Mouse (Mus musculus) C2C12 (cell line): ENCODE results near the gene Paxbp1. TPM values are rescaled to one million over a fixed set of nuclear protein-coding genes. Genes with fewer than 3 reads are reported as not detected.

Experiments used
- H3K27me3 ChIP-seq: one replicate; pipeline ENCODE4 v1.6.1; 2011; ENCODE audit not compliant: control insufficient read depth, insufficient read depth, insufficient read length
- H3K36me3 ChIP-seq: one replicate; pipeline ENCODE4 v1.6.1; 2011; ENCODE audit not compliant: control insufficient read depth, insufficient read depth
- H3K4me3 ChIP-seq: one replicate; pipeline ENCODE4 v1.5.1; 2011; ENCODE audit warnings: mild to moderate bottlenecking, control low read depth; ENCODE audit not compliant: poor library complexity, insufficient read depth, severe bottlenecking
- H3K79me2 ChIP-seq: one replicate; pipeline ENCODE4 v1.6.1; 2011; ENCODE audit not compliant: control insufficient read depth, insufficient read depth
- H3K79me3 ChIP-seq: one replicate; pipeline ENCODE4 v1.6.1; 2011; ENCODE audit warnings: low read depth, control low read depth
- H3ac ChIP-seq: one replicate; pipeline ENCODE3; 2011; ENCODE audit warnings: low read depth; ENCODE audit not compliant: control insufficient read depth, insufficient read length
- CEBPB ChIP-seq: IDR thresholded peaks from one replicate; pipeline ENCODE4 v1.6.1; 2011; ENCODE audit warnings: low read depth, mild to moderate bottlenecking, control low read depth, moderate library complexity
- CTCF ChIP-seq: IDR thresholded peaks from one replicate; pipeline ENCODE4 v1.5.1; 2011; ENCODE audit not compliant: control insufficient read depth, insufficient read depth, insufficient read length
- FOSL1 ChIP-seq: IDR thresholded peaks from one replicate; pipeline ENCODE4 v1.8.0; 2011; ENCODE audit warnings: mild to moderate bottlenecking, low read length; ENCODE audit not compliant: poor library complexity, insufficient read depth, severe bottlenecking
- MAX ChIP-seq: IDR thresholded peaks from one replicate; pipeline ENCODE4 v1.6.1; 2011; ENCODE audit warnings: mild to moderate bottlenecking, control low read depth
- MYOD1 ChIP-seq: IDR thresholded peaks from one replicate; pipeline ENCODE4 v1.6.1; 2011; ENCODE audit warnings: low read depth; ENCODE audit not compliant: control insufficient read depth, insufficient read length
- MYOG ChIP-seq: IDR thresholded peaks from one replicate; pipeline ENCODE4 v1.6.1; 2011; ENCODE audit not compliant: control insufficient read depth, insufficient read length; ENCODE audit errors: extremely low read depth
- USF1 ChIP-seq: IDR thresholded peaks from one replicate; pipeline ENCODE4 v1.6.1; 2011; ENCODE audit warnings: low read depth, mild to moderate bottlenecking, control low read depth, moderate library complexity
- polyA plus RNA-seq: library from polyadenylated mRNA; unstranded; fragments of >200 nt; fragmentation: generic; extraction: Trizol; gene quantifications from one replicate; pipeline ENCODE4 v1.2.1, GENCODE M21; 2012; ENCODE audit warnings: missing spikeins

Paxbp1 gene
- polyA plus RNA-seq, 1 experiment, result 6.1 TPM

DNA sequence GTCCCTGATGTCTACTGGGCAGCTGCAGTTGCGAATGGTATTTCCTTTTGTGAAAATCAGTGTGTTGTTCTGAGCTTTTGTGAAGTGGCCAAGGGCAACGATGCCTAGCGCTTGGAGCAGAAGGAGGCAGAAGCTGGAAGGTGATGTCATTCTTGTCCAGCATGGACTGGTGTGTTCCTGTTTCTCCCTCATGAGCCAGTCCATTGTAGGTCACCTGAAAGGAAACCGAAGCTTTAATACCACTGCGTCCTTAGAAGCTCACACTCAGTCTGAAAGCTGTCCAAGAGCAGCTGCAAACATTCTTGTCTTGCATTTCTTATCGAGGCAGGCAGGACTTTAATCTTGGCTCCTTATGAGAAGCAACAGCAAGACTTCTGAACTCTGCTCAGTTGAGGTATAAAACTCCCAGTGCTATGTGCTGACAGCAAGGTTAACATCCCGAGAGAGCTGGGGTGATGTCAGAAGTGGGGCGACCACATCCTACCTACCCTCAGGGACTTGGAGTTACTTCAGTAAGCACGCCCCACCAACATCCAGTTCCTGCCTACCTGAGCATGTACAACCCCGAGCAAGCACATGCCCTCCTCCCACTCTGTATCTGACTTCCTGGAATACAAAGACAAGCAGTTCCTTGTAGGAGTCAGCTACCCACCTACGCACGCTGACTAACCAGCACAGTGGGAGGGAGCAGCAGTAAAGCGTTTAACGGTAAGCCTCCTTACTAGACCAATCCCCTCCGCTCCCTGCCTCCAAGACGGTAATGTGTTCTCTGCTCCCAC is 11.9 kb upstream of the Paxbp1 start:
- H3K79me3 ChIP-seq, result no peaks in the 10 kb centered on the region
- peaks cover 50% of the 10 kb centered on the region for H3K27me3 ChIP-seq
- no peak overlapping the region for H3ac ChIP-seq
- no peaks in the 10 kb centered on the region for H3K36me3 ChIP-seq
- TF ChIP-seq CEBPB (no peak), USF1 (no peak), MYOG (no peak), FOSL1 (no peak), MYOD1 (no peak), MAX (no peak), CTCF (no peak)
- H3K4me3 ChIP-seq, result no peak overlapping the region
- H3K79me2 ChIP-seq, result no peaks in the 10 kb centered on the region

DNA sequence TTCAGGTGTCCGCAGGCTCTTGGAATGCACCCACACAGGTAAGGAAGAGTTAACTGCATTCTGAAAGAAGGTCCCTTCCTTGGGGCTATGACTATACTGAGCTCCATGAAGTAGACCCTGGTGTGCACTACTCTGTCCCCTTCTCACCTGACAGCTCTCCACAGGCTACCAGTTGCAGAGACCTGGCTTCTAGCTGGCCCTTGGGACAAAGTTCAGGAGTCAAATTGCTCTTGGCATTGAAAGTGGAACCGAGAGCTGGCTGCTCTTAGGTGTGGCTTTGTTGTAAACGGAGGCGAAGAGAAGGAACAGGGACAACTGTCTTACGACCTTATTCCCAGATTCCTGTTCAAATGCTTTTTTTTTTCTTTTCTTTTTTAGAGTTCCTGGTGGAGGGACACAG is 10.8 kb upstream of the Paxbp1 start:
- H3K27me3 ChIP-seq, result peaks cover 55% of the 10 kb centered on the region
- H3K4me3 ChIP-seq, result no peak overlapping the region
- H3K79me3 ChIP-seq, result no peaks in the 10 kb centered on the region
- H3K36me3 ChIP-seq, result no peaks in the 10 kb centered on the region
- TF ChIP-seq MYOD1 (no peak), USF1 (no peak), FOSL1 (no peak), MYOG (no peak), MAX (no peak), CTCF (no peak), CEBPB (no peak)
- H3K79me2 ChIP-seq, result no peaks in the 10 kb centered on the region
- H3ac ChIP-seq, result no peak overlapping the region

DNA sequence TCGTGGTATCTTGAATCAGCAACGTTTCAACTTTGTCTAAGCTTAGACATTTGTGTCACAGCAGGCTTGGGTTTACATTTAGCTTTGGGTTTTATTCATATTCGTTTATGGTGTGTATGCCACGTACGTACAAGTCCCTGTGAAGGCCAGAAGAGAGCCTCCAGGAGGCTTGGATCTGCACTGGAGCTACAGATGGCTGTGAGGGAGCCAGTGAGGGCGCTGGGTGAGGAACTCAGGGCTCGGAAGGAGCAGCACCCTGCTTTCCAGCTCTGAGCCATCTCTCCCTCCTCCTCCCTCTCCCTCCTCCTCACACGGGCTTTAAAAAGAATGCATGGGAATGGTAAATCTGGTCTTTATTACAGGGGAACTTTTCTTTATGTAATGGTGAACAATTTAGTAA is 9.3 kb upstream of the Paxbp1 start:
- H3K27me3 ChIP-seq, result peaks cover 55% of the 10 kb centered on the region
- no peak overlapping the region for H3K4me3 ChIP-seq
- no peaks in the 10 kb centered on the region for H3K79me3 ChIP-seq
- no peaks in the 10 kb centered on the region for H3K36me3 ChIP-seq
- H3K79me2 ChIP-seq, result no peaks in the 10 kb centered on the region
- TF ChIP-seq MYOG, result no peak
- TF ChIP-seq USF1, result no peak
- no peak for TF ChIP-seq FOSL1
- TF ChIP-seq CTCF, result no peak
- TF ChIP-seq MYOD1, result no peak
- TF ChIP-seq MAX, result no peak
- no peak for TF ChIP-seq CEBPB
- no peak overlapping the region for H3ac ChIP-seq

GRCm38 (mm10) chr16:91045511-91045910 is 1.2 kb upstream of the Paxbp1 start:
- Histone ChIP-seq H3K36me3 (peaks cover 10% of the 10 kb centered on the region), H3K27me3 (peaks cover 18% of the 10 kb centered on the region), H3K79me2 (peaks cover 39% of the 10 kb centered on the region), H3K79me3 (peaks cover 33% of the 10 kb centered on the region), H3K4me3 (no peak overlapping the region), H3ac (no peak overlapping the region)
- TF ChIP-seq MAX (no peak), CTCF (peak; percentile 51), MYOD1 (no peak)

DNA sequence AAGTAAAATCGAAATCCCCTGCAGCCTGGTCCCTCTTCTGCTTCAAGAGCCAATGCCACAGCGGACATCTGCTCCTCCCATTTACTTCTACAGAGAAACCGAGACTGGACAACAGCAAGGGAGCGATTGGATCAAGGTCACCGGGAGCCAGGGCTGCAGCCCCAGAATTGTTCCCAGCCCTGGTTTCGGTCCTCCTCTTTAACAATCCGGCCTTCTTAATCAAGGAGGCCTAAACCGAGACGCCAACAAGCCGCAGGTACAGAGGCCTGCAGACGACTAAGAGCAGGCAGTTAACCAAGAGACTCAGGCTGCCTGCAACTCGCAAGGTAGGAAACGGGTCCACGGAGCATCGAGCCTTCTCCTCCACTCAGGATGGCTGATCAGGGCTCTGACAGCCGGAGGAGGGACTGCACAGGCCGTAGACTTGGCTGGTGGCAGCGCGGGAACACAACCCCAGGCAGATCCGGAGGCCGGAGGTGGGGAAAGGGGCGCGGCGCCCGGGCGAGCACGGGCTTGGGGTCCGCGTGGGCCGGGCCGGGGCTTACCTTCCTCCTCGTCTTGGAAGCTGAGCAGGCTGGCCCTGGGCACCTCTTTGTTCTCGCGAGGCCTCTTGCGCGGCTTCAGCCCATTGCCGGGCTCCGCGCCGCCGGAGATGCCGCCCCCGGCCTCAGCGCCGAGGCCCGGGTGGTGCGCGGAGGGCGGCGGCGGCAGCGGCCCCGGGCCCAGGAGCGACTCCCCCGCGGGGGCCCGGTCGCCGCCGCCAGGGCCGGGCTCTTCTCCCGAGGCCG is 688 bp downstream of the Paxbp1 start:
- H3K27me3 ChIP-seq, result peaks cover 5% of the 10 kb centered on the region
- H3K4me3 ChIP-seq, result peak overlapping the region; percentile 94
- TF ChIP-seq CTCF, result no peak
- TF ChIP-seq FOSL1, result no peak
- TF ChIP-seq MYOG, result no peak
- TF ChIP-seq MYOD1, result no peak
- no peak for TF ChIP-seq MAX
- TF ChIP-seq USF1, result no peak
- TF ChIP-seq CEBPB, result no peak
- H3K79me2 ChIP-seq, result peaks cover 57% of the 10 kb centered on the region
- H3ac ChIP-seq, result peak overlapping the region; percentile 95
- H3K79me3 ChIP-seq, result peaks cover 48% of the 10 kb centered on the region
- peaks cover 16% of the 10 kb centered on the region for H3K36me3 ChIP-seq

DNA sequence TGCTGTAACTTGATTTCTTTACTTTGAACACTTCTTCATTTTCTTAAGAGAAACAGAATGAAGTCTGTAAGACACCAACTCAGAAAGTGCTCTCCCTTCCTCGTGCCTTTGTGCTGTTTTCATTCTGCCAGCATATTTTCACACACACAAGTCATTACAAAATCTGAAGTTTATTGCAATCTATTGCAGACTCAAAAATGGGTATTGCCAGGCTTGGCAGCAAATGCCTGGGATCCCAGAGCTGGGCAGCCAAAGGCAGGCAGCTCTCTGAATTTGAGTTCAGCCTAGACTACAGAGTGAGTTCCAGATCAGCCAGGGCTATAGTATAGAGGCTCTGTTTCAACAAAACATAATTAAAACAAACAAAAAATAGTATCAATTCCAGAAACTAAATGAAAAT is 1.7 kb downstream of the Paxbp1 start:
- H3K36me3 ChIP-seq, result peaks cover 26% of the 10 kb centered on the region
- H3K79me3 ChIP-seq, result peaks cover 57% of the 10 kb centered on the region
- H3K79me2 ChIP-seq, result peaks cover 67% of the 10 kb centered on the region
- H3ac ChIP-seq, result peak overlapping the region; percentile 35
- H3K27me3 ChIP-seq, result no peaks in the 10 kb centered on the region
- H3K4me3 ChIP-seq, result peak overlapping the region; percentile 14
- no peak for TF ChIP-seq MYOG
